Mouse (Mus musculus) intestine, postnatal 0 days (tissue): ENCODE results near the gene Zg16. TPM values are rescaled to one million over a fixed set of nuclear protein-coding genes. Genes with fewer than 3 reads are reported as not detected.
A peak's percentile ranks its signal among the peaks of the same experiment; 100 is the strongest.

Experiments
- ATAC-seq: fragments of 200-750 bp; cut with Nextera tagmentation; 2 replicates; pipeline ENCODE4 v1.8.0; 2017; ENCODE audit warnings: mild to moderate bottlenecking, moderate TSS enrichment, moderate library complexity
- H3K27ac ChIP-seq: fragments of 300-500 bp; sonication (generic); 2 replicates; pipeline ENCODE4 v1.5.1; 2014; ENCODE audit warnings: mild to moderate bottlenecking, low read depth, low read length, moderate library complexity
- H3K27me3 ChIP-seq: fragments of 300-500 bp; sonication (generic); replicated peaks from 2 replicates; pipeline ENCODE4 v1.6.1; 2014; ENCODE audit warnings: low read length, mixed read lengths; ENCODE audit not compliant: control insufficient read depth, insufficient read depth
- H3K36me3 ChIP-seq: fragments of 300-500 bp; sonication (generic); 2 replicates; pipeline ENCODE4 v1.6.1; 2014; ENCODE audit warnings: mild to moderate bottlenecking, moderate library complexity; ENCODE audit not compliant: control insufficient read depth, insufficient read depth
- H3K4me1 ChIP-seq: fragments of 300-500 bp; sonication (generic); replicated peaks from 2 replicates; pipeline ENCODE4 v1.6.1; 2014; ENCODE audit warnings: antibody characterized with exemption, low read length, mixed read lengths; ENCODE audit not compliant: control insufficient read depth, insufficient read depth
- H3K4me2 ChIP-seq: fragments of 300-500 bp; sonication (generic); replicated peaks from 2 replicates; pipeline ENCODE4 v1.6.1; 2014; ENCODE audit warnings: low read depth, mild to moderate bottlenecking, moderate library complexity
- H3K4me3 ChIP-seq: fragments of 300-500 bp; sonication (generic); 2 replicates; pipeline ENCODE4 v1.5.1; 2014; ENCODE audit warnings: low read depth, low read length
- H3K9ac ChIP-seq: fragments of 300-500 bp; sonication (generic); 2 replicates; pipeline ENCODE4 v1.6.1; 2014; ENCODE audit warnings: mild to moderate bottlenecking, low read depth, low read length
- H3K9me3 ChIP-seq: fragments of 300-500 bp; sonication (generic); 2 replicates; pipeline ENCODE4 v1.6.1; 2016; ENCODE audit warnings: mixed run types; ENCODE audit not compliant: control insufficient read depth
- CTCF ChIP-seq: sonication (generic); IDR thresholded peaks from 2 replicates; pipeline ENCODE4 v1.5.1; 2016; ENCODE audit warnings: low read depth, mild to moderate bottlenecking, control low read depth, antibody characterized with exemption, moderate library complexity
- WGBS: fragments of 180-500 bp; shearing (Covaris S2); extraction: QIAGEN DNeasy Blood & Tissue Kit; methylation state at CpG from one replicate; pipeline ENCODE4 v1.1.7; 2014; 5-methylcytosine and 5-hydroxymethylcytosine counted together
- polyA plus RNA-seq: library from polyadenylated mRNA; unstranded; fragments of >200 nt; fragmentation: Nextera tagmentation; extraction: Ambion mirVana; gene quantifications from 2 replicates; pipeline ENCODE4 v1.2.1, GENCODE M21; 2015

Gene Zg16
- polyA plus RNA-seq, 1 experiment from 2014 or later = 225 TPM

- 84% methylated on average over 6 of the region's 6 CpGs for WGBS
- no peak overlapping the region for H3K9ac ChIP-seq
- no peak overlapping the region for H3K4me3 ChIP-seq
- no peaks in the 10 kb centered on the region for H3K9me3 ChIP-seq
- no peak overlapping the region for H3K4me2 ChIP-seq
- H3K4me1 ChIP-seq = no peaks in the 10 kb centered on the region
- H3K27me3 ChIP-seq = no peaks in the 10 kb centered on the region
- no peak overlapping the region for H3K27ac ChIP-seq
- TF ChIP-seq CTCF = peak; percentile 24; the same call in 1 of the 2 replicates
- ATAC-seq = no peak
- no peaks in the 10 kb centered on the region for H3K36me3 ChIP-seq
Measured at GRCm38 (mm10) chr7:127065538-127065937, 21.6 kb downstream of the Zg16 start.

- Histone ChIP-seq H3K9me3 (no peaks in the 10 kb centered on the region), H3K27ac (no peak overlapping the region), H3K36me3 (no peaks in the 10 kb centered on the region), H3K9ac (no peak overlapping the region), H3K4me3 (no peak overlapping the region), H3K4me2 (no peak overlapping the region), H3K27me3 (peaks cover 15% of the 10 kb centered on the region; the same call in 1 of the 2 replicates), H3K4me1 (no peaks in the 10 kb centered on the region)
- WGBS = 63% methylated on average over 5 of the region's 5 CpGs
- ATAC-seq = no peak
- peak; percentile 36 for TF ChIP-seq CTCF
Measured at GRCm38 (mm10) chr7:127055026-127055585, 32.0 kb downstream of the Zg16 start.

- under 1% methylated on average over 53 of the region's 53 CpGs for WGBS
- Histone ChIP-seq H3K27ac (0 out of 2 replicates have a peak within 1 kb of the TSS, but pooled peaks have one; percentile 15), H3K36me3 (no peaks in the 10 kb centered on the region), H3K27me3 (no peaks in the 10 kb centered on the region), H3K4me3 (peak within 1 kb of the TSS; percentile 84), H3K9ac (peak within 1 kb of the TSS; percentile 75), H3K4me1 (peaks cover 5% of the 10 kb centered on the region; the same call in 1 of the 2 replicates), H3K4me2 (peak within 1 kb of the TSS; percentile 89), H3K9me3 (no peaks in the 10 kb centered on the region)
- TF ChIP-seq CTCF = no peak
- ATAC-seq = peak; percentile 78
Measured at GRCm38 (mm10) chr7:127041851-127042672, 45.1 kb downstream of the Zg16 start, which contains the start of gene Kif22. Gene Kif22, minus strand, starts transcription at chr7:127042471.

- Histone ChIP-seq H3K27me3 (no peaks in the 10 kb centered on the region), H3K27ac (no peak overlapping the region), H3K4me1 (peaks cover 4% of the 10 kb centered on the region; the same call in 1 of the 2 replicates), H3K9ac (no peak overlapping the region), H3K4me3 (no peak overlapping the region), H3K9me3 (no peaks in the 10 kb centered on the region), H3K36me3 (peaks cover 48% of the 10 kb centered on the region), H3K4me2 (no peak overlapping the region)
- no peak for ATAC-seq
- no peak for TF ChIP-seq CTCF
- 70% methylated on average over 1 of the region's 1 CpGs for WGBS
Measured at GRCm38 (mm10) chr7:127031244-127031643, 55.9 kb downstream of the Zg16 start.

GRCm38 (mm10) chr7:127030172-127030571 is 57.0 kb downstream of the Zg16 start:
- no peaks in the 10 kb centered on the region for H3K27me3 ChIP-seq
- TF ChIP-seq CTCF = no peak
- H3K36me3 ChIP-seq = peaks cover 40% of the 10 kb centered on the region
- ATAC-seq = no peak
- no peak overlapping the region for H3K4me3 ChIP-seq
- H3K9ac ChIP-seq = no peak overlapping the region
- H3K9me3 ChIP-seq = no peaks in the 10 kb centered on the region
- WGBS = 97% methylated on average over 1 of the region's 1 CpGs
- H3K27ac ChIP-seq = no peak overlapping the region; the same call in 1 of the 2 replicates
- peaks cover 4% of the 10 kb centered on the region; the same call in 1 of the 2 replicates for H3K4me1 ChIP-seq
- H3K4me2 ChIP-seq = no peak overlapping the region

- Histone ChIP-seq H3K4me2 (peak overlapping the region; percentile 90), H3K9me3 (no peaks in the 10 kb centered on the region), H3K4me1 (peaks cover 6% of the 10 kb centered on the region; the same call in 1 of the 2 replicates), H3K4me3 (peak overlapping the region; percentile 79), H3K27me3 (no peaks in the 10 kb centered on the region), H3K36me3 (peaks cover 45% of the 10 kb centered on the region), H3K27ac (peak overlapping the region; percentile 96), H3K9ac (peak overlapping the region; percentile 55)
- no peak for ATAC-seq
- 44% methylated on average over 8 of the region's 8 CpGs for WGBS
- no peak for TF ChIP-seq CTCF
Measured at GRCm38 (mm10) chr7:127027885-127028284, 59.2 kb downstream of the Zg16 start.
